Mouse (Mus musculus) embryonic fibroblast, embryonic 13.5 days (primary cell): ENCODE data around the gene Imp4.

Experiments
- CTCF ChIP-seq: IDR thresholded peaks from 2 replicates; pipeline ENCODE4 v1.5.1; 2011; ENCODE audit warnings: mild to moderate bottlenecking, control low read depth, low read length, moderate library complexity, borderline replicate concordance; ENCODE audit not compliant: insufficient read depth
- POLR2A ChIP-seq: IDR thresholded peaks from 2 replicates; pipeline ENCODE4 v1.6.1; 2011; ENCODE audit warnings: low read depth, mild to moderate bottlenecking, control low read depth, low read length, moderate library complexity

DNA sequence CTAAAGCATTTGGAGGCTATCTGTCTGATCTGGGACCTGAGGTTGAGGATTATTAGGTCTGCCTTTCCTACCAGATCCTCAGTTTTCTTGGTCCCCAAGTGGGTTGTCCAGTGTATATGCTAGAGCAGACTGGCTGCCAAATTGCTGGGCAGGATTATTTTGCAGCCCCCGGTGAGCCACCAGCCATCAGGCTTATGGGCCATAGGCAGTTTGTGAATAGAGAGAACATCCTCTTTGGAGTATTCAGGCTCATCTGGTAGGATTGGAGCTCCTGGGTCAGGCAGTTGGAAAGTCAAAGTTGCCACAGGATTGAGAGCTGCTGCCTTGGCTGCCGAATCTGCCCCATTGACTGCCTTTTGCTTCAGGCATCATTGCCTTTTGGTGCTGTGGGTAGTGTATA, 11.2 kb upstream of the Imp4 start:
- TF ChIP-seq CTCF (no peak), POLR2A (no peak)
